Comparison of ENCODE assay signal across 9 mouse cellular contexts in genomic region chr9:100395711-100396110, GRCm38 (mm10).
A peak's percentile ranks its signal among the peaks of the same experiment; 100 is the strongest.
DNase-seq lines count a peak whose midpoint lies in the region; ATAC-seq and TF ChIP-seq lines count a peak whose summit lies in the region.
"Had no signal": no experiment of that assay in that cellular context is flagged by ENCODE, and none has a peak within 500 bp of the region (broad histone marks: within the 10 kb centered on the region; RNA-seq: fewer than 3 reads in every experiment).

No protein-coding gene starts in this region.

- H3K4me3 ChIP-seq in midbrain, embryonic 14.5 days (replicated peaks; ENCODE audit: low read depth, low read length) = no peak overlapping the region
- H3K4me3 ChIP-seq in midbrain, embryonic 16.5 days (ENCODE audit: low read depth, low read length) = no peak overlapping the region
- H3K4me3 ChIP-seq in liver, adult 2 months (ENCODE audit: insufficient read depth, low read depth, low read length) = no peak overlapping the region
- H3K4me3 ChIP-seq: hindbrain, embryonic 15.5 days had no signal

- DNase-seq in midbrain, embryonic 14.5 days = peak; percentile 85
- DNase-seq in brain, embryonic 14.5 days (ENCODE audit: low read depth) = peak; percentile 69
- DNase-seq in kidney, adult 9 months = peak; percentile 78
- DNase-seq in liver, adult 2 months (ENCODE audit: extremely low read depth, low read depth, low spot score) = peak; percentile 28
- DNase-seq in retina, postnatal 1 day = peak; percentile 77
- DNase-seq in thymus, postnatal 4 days = peak; percentile 90

- H3K9ac ChIP-seq in midbrain, embryonic 14.5 days (replicated peaks; ENCODE audit: low read length) = no peak overlapping the region
- H3K9ac ChIP-seq in midbrain, embryonic 16.5 days (ENCODE audit: low read depth, low read length) = no peak overlapping the region
- no peak overlapping the region for H3K9ac ChIP-seq in liver, adult 2 months (ENCODE audit: low read depth, low read length)
- H3K9ac ChIP-seq: hindbrain, embryonic 15.5 days had no signal

- no peak for TF ChIP-seq POLR2A in brain, embryonic 14.5 days (IDR thresholded peaks at IDR 0.05; ENCODE audit: borderline replicate concordance, extremely low read depth, insufficient read depth, insufficient read length, poor library complexity, severe bottlenecking)
- no peak for TF ChIP-seq POLR2A in liver, adult 2 months (IDR thresholded peaks at IDR 0.05; ENCODE audit: extremely low read depth, insufficient read depth, low read length)

- no peak for ATAC-seq in midbrain, embryonic 14.5 days (ENCODE audit: low FRiP score, low TSS enrichment)
- no peak for ATAC-seq in midbrain, embryonic 16.5 days
- peak; percentile 78 for ATAC-seq in frontal cortex, adult (ENCODE audit: low TSS enrichment)

- WGBS in midbrain, embryonic 14.5 days = 5% methylated on average over 5 of the region's 5 CpGs
- 3% methylated on average over 5 of the region's 5 CpGs for WGBS in midbrain, embryonic 16.5 days
- WGBS in liver, adult 2 months = under 1% methylated on average over 5 of the region's 5 CpGs

- H3K4me2 ChIP-seq in midbrain, embryonic 14.5 days (ENCODE audit: low read length) = no peak overlapping the region
- H3K4me2 ChIP-seq in midbrain, embryonic 16.5 days (ENCODE audit: low read length) = no peak overlapping the region
- H3K4me2 ChIP-seq: hindbrain, embryonic 15.5 days had no signal

- no peaks in the 10 kb centered on the region for H3K79me2 ChIP-seq in liver, adult 2 months (ENCODE audit: control insufficient read depth, insufficient read depth, low read length)

- TF ChIP-seq CTCF in brain, embryonic 14.5 days (IDR thresholded peaks at IDR 0.05; ENCODE audit: borderline replicate concordance, extremely low read depth, insufficient read depth, insufficient read length) = peak; percentile 96
- peak; percentile 95 for TF ChIP-seq CTCF in liver, adult 2 months (IDR thresholded peaks at IDR 0.05; ENCODE audit: low read depth, low read length)

- H3K36me3 ChIP-seq in midbrain, embryonic 14.5 days (ENCODE audit: control insufficient read depth, insufficient read depth, low read length) = no peaks in the 10 kb centered on the region
- no peaks in the 10 kb centered on the region for H3K36me3 ChIP-seq in midbrain, embryonic 16.5 days (ENCODE audit: control insufficient read depth, insufficient read depth, low read length)
- H3K36me3 ChIP-seq in liver, adult 2 months (ENCODE audit: control insufficient read depth, insufficient read depth, low read length) = no peaks in the 10 kb centered on the region
- H3K36me3 ChIP-seq: hindbrain, embryonic 15.5 days had no signal

- no peaks in the 10 kb centered on the region for H3K9me3 ChIP-seq in midbrain, embryonic 14.5 days (ENCODE audit: control insufficient read depth, low read length)
- no peaks in the 10 kb centered on the region for H3K9me3 ChIP-seq in midbrain, embryonic 16.5 days (replicated peaks; ENCODE audit: control insufficient read depth, low read length, poor library complexity, severe bottlenecking)
- H3K9me3 ChIP-seq: hindbrain, embryonic 15.5 days had no signal

- no peak overlapping the region for H3K27ac ChIP-seq in midbrain, embryonic 14.5 days (replicated peaks; ENCODE audit: low read depth, low read length)
- H3K27ac ChIP-seq in midbrain, embryonic 16.5 days (ENCODE audit: low read length) = no peak overlapping the region
- no peak overlapping the region for H3K27ac ChIP-seq in liver, adult 2 months (replicated peaks; ENCODE audit: insufficient read depth, low read depth, low read length)
- H3K27ac ChIP-seq: hindbrain, embryonic 15.5 days had no signal

- H3K4me1 ChIP-seq in midbrain, embryonic 14.5 days (ENCODE audit: control insufficient read depth, insufficient read depth, low read length) = no peaks in the 10 kb centered on the region
- H3K4me1 ChIP-seq in midbrain, embryonic 16.5 days (ENCODE audit: control insufficient read depth, insufficient read depth, low read length) = no peaks in the 10 kb centered on the region
- H3K4me1 ChIP-seq in liver, adult 2 months (ENCODE audit: control insufficient read depth, insufficient read depth, low read length) = no peaks in the 10 kb centered on the region
- H3K4me1 ChIP-seq: hindbrain, embryonic 15.5 days had no signal

- no peaks in the 10 kb centered on the region for H3K27me3 ChIP-seq in midbrain, embryonic 14.5 days (ENCODE audit: control insufficient read depth, insufficient read depth, low read length)
- H3K27me3 ChIP-seq in midbrain, embryonic 16.5 days (ENCODE audit: control insufficient read depth, insufficient read depth, low read depth, low read length) = no peaks in the 10 kb centered on the region
- H3K27me3 ChIP-seq in liver, adult 2 months (ENCODE audit: control insufficient read depth, insufficient read depth, low read length) = no peaks in the 10 kb centered on the region; the same call in 1 of the 2 replicates
- H3K27me3 ChIP-seq: hindbrain, embryonic 15.5 days had no signal

Comparison
In these comparisons a context has a peak if more than half of its experiments do, and no peak if none do; other contexts are left out.
1. DNase-seq: peak in every context shown above with its lines; median percentile 90 in thymus, postnatal 4 days; 85 in midbrain, embryonic 14.5 days; 78 in kidney, adult 9 months; 77 in retina, postnatal 1 day; 69 in brain, embryonic 14.5 days; 28 in liver, adult 2 months.